Mouse (Mus musculus) cortical plate, adult 2 months (tissue): ENCODE measurements at regions not wholly inside any gene's neighbourhood (a gene's known extent, or its start where the extent isn't known, plus 50 kb on each side); places are given as distances from the start of the nearest gene placed in this dataset.

ENCODE experiments used
- CTCF ChIP-seq: fragments of 200-500 bp; IDR thresholded peaks from 2 replicates; pipeline ENCODE4 v1.5.1; 2011; ENCODE audit warnings: mild to moderate bottlenecking, control low read depth, low read length; ENCODE audit not compliant: insufficient read depth; ENCODE audit errors: extremely low read depth
- POLR2A ChIP-seq: fragments of 200-500 bp; IDR thresholded peaks from 2 replicates; pipeline ENCODE4 v1.6.1; 2011; ENCODE audit warnings: mild to moderate bottlenecking, low read length, control low read depth; ENCODE audit not compliant: insufficient read depth; ENCODE audit errors: extremely low read depth

DNA sequence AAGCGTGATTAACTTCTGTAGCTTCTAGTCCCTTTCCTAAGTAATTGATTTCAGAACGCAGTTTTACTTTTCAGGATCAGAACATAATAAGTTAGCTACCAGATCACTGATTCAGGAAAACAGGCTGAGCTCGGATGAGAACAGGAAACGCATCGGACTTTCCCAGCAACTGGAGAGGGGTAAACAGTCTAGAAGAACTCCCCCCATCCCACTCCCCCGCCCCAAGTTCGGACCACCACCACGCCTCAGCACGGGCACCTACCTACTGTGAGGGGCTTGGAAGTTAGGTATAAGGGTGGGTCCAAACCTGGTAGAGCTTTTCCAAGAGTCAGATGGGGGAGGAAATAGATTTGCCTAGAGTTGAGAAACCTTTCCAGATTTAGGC is 76.1 kb downstream of the Kcnrg start:
- TF ChIP-seq CTCF (no peak), POLR2A (no peak)
